Mouse (Mus musculus) cortical plate, adult 2 months (tissue): ENCODE measurements around the gene Gm4302.
"Not testable (repeated sequence)": the region's sequence is repeated elsewhere in the genome, so short reads cannot be mapped to it uniquely, and the experiment has no call there.

Experiments used
- CTCF ChIP-seq: fragments of 200-500 bp; IDR thresholded peaks from 2 replicates; pipeline ENCODE4 v1.5.1; 2011; ENCODE audit warnings: mild to moderate bottlenecking, control low read depth, low read length; ENCODE audit not compliant: insufficient read depth; ENCODE audit errors: extremely low read depth
- POLR2A ChIP-seq: fragments of 200-500 bp; IDR thresholded peaks from 2 replicates; pipeline ENCODE4 v1.6.1; 2011; ENCODE audit warnings: mild to moderate bottlenecking, low read length, control low read depth; ENCODE audit not compliant: insufficient read depth; ENCODE audit errors: extremely low read depth

GRCm38 (mm10) chr10:100356841-100357240 lies 16.2 kb downstream of the Gm4302 start:
- not testable (repeated sequence) for TF ChIP-seq CTCF, POLR2A
